36 mouse cellular contexts compared by ENCODE assay signal in genomic region chr16:23412930-23413329, GRCm38 (mm10). TPM values are rescaled to one million over a fixed set of nuclear protein-coding genes. Genes with fewer than 3 reads are reported as not detected.
"Had no signal": no experiment of that assay in that cellular context is flagged by ENCODE, and none has a peak within 500 bp of the region (broad histone marks: within the 10 kb centered on the region; RNA-seq: fewer than 3 reads in every experiment).

No protein-coding gene starts in this region.

- H3K9ac ChIP-seq: limb, embryonic 12.5 days; limb, embryonic 13.5 days; limb, embryonic 15.5 days; liver, embryonic 12.5 days; liver, embryonic 13.5 days; liver, embryonic 14.5 days; liver, embryonic 15.5 days; liver, postnatal 0 days; lung, embryonic 14.5 days; lung, embryonic 15.5 days; midbrain, embryonic 12.5 days; midbrain, embryonic 13.5 days; midbrain, embryonic 15.5 days had no signal

- H3K36me3 ChIP-seq: limb, embryonic 10.5 days; limb, embryonic 12.5 days; limb, embryonic 13.5 days; limb, embryonic 15.5 days; liver, embryonic 12.5 days; liver, embryonic 13.5 days; liver, embryonic 15.5 days; lung, embryonic 15.5 days; midbrain, embryonic 10.5 days; midbrain, embryonic 12.5 days; midbrain, embryonic 13.5 days; midbrain, embryonic 15.5 days had no signal

- H3K4me2 ChIP-seq: limb, embryonic 12.5 days; limb, embryonic 13.5 days; limb, embryonic 15.5 days; liver, embryonic 11.5 days; liver, embryonic 12.5 days; liver, embryonic 13.5 days; liver, embryonic 15.5 days; lung, embryonic 14.5 days; lung, embryonic 15.5 days; midbrain, embryonic 11.5 days; midbrain, embryonic 12.5 days; midbrain, embryonic 13.5 days; midbrain, embryonic 15.5 days had no signal

- H3K9me3 ChIP-seq: limb, embryonic 10.5 days; limb, embryonic 12.5 days; limb, embryonic 13.5 days; limb, embryonic 15.5 days; liver, embryonic 12.5 days; liver, embryonic 13.5 days; liver, embryonic 15.5 days; lung, embryonic 15.5 days; midbrain, embryonic 10.5 days; midbrain, embryonic 12.5 days; midbrain, embryonic 13.5 days; midbrain, embryonic 15.5 days had no signal

- ATAC-seq: liver, embryonic 12.5 days; liver, postnatal 0 days; lung, postnatal 0 days; midbrain, embryonic 13.5 days; midbrain, embryonic 15.5 days; midbrain, embryonic 16.5 days had no signal

- DNase-seq: left cerebral cortex, postnatal 4 days; liver; liver, embryonic 13.5 days; liver, postnatal 0 days; lung, adult 18-20 months; lung, adult 2 months; lung, embryonic 14.5 days; lung, postnatal 10 days; lung, postnatal 14 days; lung, postnatal 36 days; lung, postnatal 4 days; midbrain, embryonic 14.5 days had no signal

- H3K4me3 ChIP-seq: limb, embryonic 10.5 days; limb, embryonic 12.5 days; limb, embryonic 13.5 days; limb, embryonic 15.5 days; liver, embryonic 12.5 days; liver, embryonic 13.5 days; liver, embryonic 15.5 days; lung, embryonic 15.5 days; megakaryocyte, embryonic 14.5 days; midbrain, embryonic 10.5 days; midbrain, embryonic 12.5 days; midbrain, embryonic 13.5 days; midbrain, embryonic 15.5 days; myocyte had no signal

- H3K27me3 ChIP-seq: limb, embryonic 12.5 days; liver, embryonic 12.5 days; liver, embryonic 13.5 days; liver, embryonic 15.5 days; lung, embryonic 15.5 days; midbrain, embryonic 12.5 days; midbrain, embryonic 13.5 days; midbrain, embryonic 15.5 days had no signal

- H3K4me1 ChIP-seq: liver, embryonic 12.5 days; liver, embryonic 15.5 days; megakaryocyte, embryonic 14.5 days had no signal

- H3K27ac ChIP-seq: limb, embryonic 10.5 days; limb, embryonic 12.5 days; limb, embryonic 13.5 days; limb, embryonic 15.5 days; liver, embryonic 12.5 days; liver, embryonic 13.5 days; liver, embryonic 14.5 days; liver, embryonic 15.5 days; lung, embryonic 15.5 days; macrophage; midbrain, embryonic 10.5 days; midbrain, embryonic 12.5 days; midbrain, embryonic 13.5 days; midbrain, embryonic 15.5 days had no signal

RNA-seq across cellular contexts. Expression of gene Rtp1, which starts 16.0 kb away (rescaled TPM):
- polyA plus RNA-seq: limb, embryonic 10.5 days; limb, embryonic 11.5 days; limb, embryonic 12.5 days; limb, embryonic 13.5 days; limb, embryonic 14.5 days; limb, embryonic 15.5 days; liver, adult 2 months; liver, embryonic 11.5 days; liver, embryonic 12.5 days; liver, embryonic 13.5 days; liver, embryonic 14.5 days; liver, embryonic 15.5 days; liver, embryonic 16.5 days; liver, postnatal 0 days; lung, adult 2 months; lung, embryonic 14.5 days; lung, embryonic 15.5 days; lung, embryonic 16.5 days; lung, postnatal 0 days; macrophage; midbrain, embryonic 10.5 days; midbrain, embryonic 11.5 days; midbrain, embryonic 12.5 days; midbrain, embryonic 14.5 days; midbrain, embryonic 15.5 days; myocyte had no signal
